Mouse (Mus musculus): ENCODE measurements around the gene Lcp2. TPM values are rescaled to one million over a fixed set of nuclear protein-coding genes. Genes with fewer than 3 reads are reported as not detected.

Gene Lcp2
- polyA plus RNA-seq, 1 experiment from 2014 or later = 1.2 TPM

DNA sequence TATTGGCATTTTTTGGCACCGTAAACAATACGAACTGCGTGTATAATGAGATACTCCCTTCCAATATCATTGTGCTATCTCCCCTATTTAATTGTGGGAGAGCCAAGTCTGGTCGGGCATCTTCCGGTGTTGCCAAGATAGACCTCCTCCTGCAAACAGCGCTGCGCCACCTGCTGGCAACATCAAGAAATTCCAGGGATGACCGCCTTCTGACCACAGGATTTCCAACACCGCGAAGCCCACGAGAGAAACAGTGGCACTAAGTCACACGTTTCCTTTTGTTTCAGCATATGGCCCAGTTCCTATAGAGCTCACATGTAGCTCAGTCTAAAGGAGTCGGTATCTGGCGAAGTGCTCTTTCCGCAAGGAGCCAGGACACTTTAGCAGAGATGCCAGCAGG is 27.1 kb downstream of the Lcp2 start:
- H3K27ac ChIP-seq = no peak overlapping the region
- H3K4me3 ChIP-seq (replicated peaks) = no peak overlapping the region; the same call in 1 of the 2 replicates
- H3K27me3 ChIP-seq = 0 out of 2 replicates have a peak, but pooled peaks cover 5% of the 10 kb centered on the region
- H3K9me3 ChIP-seq = no peaks in the 10 kb centered on the region
- H3K4me2 ChIP-seq (replicated peaks) = peak overlapping the region; percentile 24; the same call in 1 of the 2 replicates
- no peak overlapping the region for H3K9ac ChIP-seq (replicated peaks)
- ATAC-seq = peak; percentile 67; the same call in 1 of the 2 replicates
- WGBS = 16% methylated on average over 15 of the region's 15 CpGs
- H3K4me1 ChIP-seq (replicated peaks) = no peaks in the 10 kb centered on the region
- H3K36me3 ChIP-seq = no peaks in the 10 kb centered on the region

- 0 out of 2 replicates have a peak, but pooled peaks cover 5% of the 10 kb centered on the region for H3K27me3 ChIP-seq
- no peaks in the 10 kb centered on the region for H3K9me3 ChIP-seq
- no peak overlapping the region for H3K9ac ChIP-seq (replicated peaks)
- H3K4me2 ChIP-seq (replicated peaks) = no peak overlapping the region
- H3K4me1 ChIP-seq (replicated peaks) = no peaks in the 10 kb centered on the region
- no peak overlapping the region for H3K4me3 ChIP-seq (replicated peaks)
- WGBS = 73% methylated on average over 2 of the region's 2 CpGs
- no peak for ATAC-seq
- H3K36me3 ChIP-seq = no peaks in the 10 kb centered on the region
- H3K27ac ChIP-seq = no peak overlapping the region
Observed at GRCm38 (mm10) chr11:34077870-34078269, 31.1 kb downstream of the Lcp2 start.

DNA sequence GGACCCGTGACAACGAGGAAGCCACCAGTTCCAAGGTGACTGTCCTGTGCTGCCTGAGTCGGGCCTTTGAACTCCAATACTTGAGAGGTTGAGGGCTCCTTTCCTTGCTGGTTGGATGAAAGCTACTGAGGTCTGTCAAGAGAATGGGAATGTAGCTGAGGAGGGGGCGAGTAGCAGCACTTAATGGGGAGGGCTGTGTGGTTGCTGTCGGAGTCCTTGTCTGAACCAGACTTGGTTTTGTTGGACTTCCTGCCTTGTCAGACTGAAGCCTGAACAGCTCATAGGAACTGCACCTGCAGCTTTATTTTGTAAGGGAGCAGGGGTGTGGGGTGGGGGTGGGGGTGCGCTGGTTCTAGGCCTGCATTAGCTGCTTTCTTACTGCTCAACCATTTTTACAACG is 31.9 kb downstream of the Lcp2 start:
- no peak for ATAC-seq
- 93% methylated on average over 7 of the region's 7 CpGs for WGBS
- H3K4me1 ChIP-seq (replicated peaks) = no peaks in the 10 kb centered on the region

DNA sequence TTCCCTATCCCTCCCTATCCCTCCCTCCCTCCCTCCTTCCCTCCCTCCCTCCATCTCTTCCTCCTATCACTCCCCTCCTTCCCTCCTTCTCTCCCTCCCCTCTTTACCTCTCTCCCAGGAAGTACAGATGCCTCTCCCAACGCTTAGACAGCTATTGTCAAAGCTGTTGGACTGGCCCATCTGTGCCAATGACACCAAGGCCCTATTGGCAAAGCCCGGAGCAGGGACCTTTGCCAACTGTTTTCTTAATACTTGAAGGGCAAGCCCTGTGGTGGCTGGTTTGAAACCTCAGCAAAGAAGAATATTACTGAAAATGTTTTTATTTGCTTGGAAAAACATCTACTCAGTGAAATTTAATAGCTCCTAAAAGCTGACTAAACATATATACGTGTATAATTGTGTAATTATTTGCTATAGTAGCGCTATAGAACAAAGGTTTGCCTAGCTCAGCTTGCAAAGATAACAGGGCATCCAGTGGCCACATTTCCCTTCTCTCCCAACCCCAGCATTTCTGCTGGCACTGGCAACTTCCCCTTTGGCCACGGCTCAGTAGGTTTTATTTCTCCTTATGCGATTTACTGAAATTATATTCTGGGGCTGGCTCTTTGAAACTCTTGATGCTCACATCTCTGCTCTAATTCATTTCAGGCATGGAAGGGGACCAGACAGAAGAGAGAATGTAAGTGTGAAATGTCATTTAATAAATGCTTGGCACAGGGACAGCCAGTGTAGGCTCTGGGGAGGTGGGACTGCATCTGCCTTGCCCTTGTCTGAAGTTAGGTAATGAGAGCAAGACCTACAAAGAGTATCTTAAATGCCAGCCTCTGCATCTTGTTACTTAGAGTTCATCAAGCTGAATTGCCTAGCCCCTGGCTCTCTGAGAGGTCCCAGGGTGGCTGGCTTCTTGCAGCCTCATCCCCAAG is 33.1 kb downstream of the Lcp2 start:
- Histone ChIP-seq H3K4me2 (replicated peaks) (no peak overlapping the region), H3K36me3 (no peaks in the 10 kb centered on the region), H3K9ac (replicated peaks) (no peak overlapping the region), H3K4me3 (replicated peaks) (no peak overlapping the region), H3K27ac (no peak overlapping the region), H3K9me3 (no peaks in the 10 kb centered on the region), H3K4me1 (replicated peaks) (no peaks in the 10 kb centered on the region), H3K27me3 (no peaks in the 10 kb centered on the region)
- ATAC-seq = no peak
- WGBS = 71% methylated on average over 6 of the region's 6 CpGs

More for the DNA sequence above, 31.9 kb downstream of the Lcp2 start:
- 0 out of 2 replicates have a peak, but pooled peaks cover 5% of the 10 kb centered on the region for H3K27me3 ChIP-seq
- H3K9ac ChIP-seq (replicated peaks) = no peak overlapping the region
- no peak overlapping the region for H3K4me3 ChIP-seq (replicated peaks)
- H3K36me3 ChIP-seq = no peaks in the 10 kb centered on the region
- H3K4me2 ChIP-seq (replicated peaks) = no peak overlapping the region
- H3K27ac ChIP-seq = no peak overlapping the region
- H3K9me3 ChIP-seq = no peaks in the 10 kb centered on the region

DNA sequence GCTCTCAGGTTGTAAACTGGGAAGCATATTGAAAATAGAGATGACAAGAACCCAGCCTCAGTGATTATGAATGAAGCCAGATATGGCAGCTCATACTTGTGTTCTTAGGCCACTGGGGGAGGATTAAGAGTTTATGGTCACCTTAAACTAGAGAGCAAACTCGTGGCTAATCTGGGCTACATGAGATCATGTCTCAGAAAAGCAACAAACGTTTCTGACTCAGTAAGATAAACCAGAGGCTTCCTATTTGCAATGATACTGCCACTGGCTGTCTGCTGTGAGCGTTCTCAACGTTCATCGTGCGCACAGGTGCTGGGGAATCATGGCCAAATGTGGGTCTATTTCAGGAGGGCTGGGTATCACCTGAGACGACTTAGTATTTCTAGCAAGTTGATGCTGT is 37.1 kb downstream of the Lcp2 start:
- 91% methylated on average over 7 of the region's 7 CpGs for WGBS
- Histone ChIP-seq H3K4me2 (replicated peaks) (no peak overlapping the region), H3K27ac (no peak overlapping the region), H3K9me3 (no peaks in the 10 kb centered on the region), H3K4me1 (replicated peaks) (no peaks in the 10 kb centered on the region), H3K9ac (replicated peaks) (no peak overlapping the region), H3K36me3 (no peaks in the 10 kb centered on the region), H3K4me3 (replicated peaks) (no peak overlapping the region), H3K27me3 (no peaks in the 10 kb centered on the region)
- no peak for ATAC-seq

DNA sequence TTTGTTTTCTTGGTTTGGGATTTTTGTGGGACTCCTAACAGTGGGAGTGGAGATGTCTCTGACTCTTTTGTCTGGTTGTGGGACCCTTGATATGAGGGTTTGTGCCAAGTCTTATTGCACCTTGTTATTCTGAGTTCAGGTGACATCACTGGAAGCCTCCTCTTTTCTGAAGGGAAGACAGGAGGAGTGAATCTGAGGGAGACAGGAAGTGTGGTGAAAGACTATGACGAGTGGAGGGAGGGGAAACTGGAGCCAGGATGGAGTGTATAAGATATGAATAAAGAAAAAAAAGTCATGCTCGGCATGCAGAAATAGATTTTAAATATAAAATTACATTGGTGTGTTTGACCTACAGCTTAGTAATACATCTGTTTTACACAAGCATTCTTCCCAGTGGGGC is 37.9 kb downstream of the Lcp2 start:
- no peak overlapping the region for H3K9ac ChIP-seq (replicated peaks)
- ATAC-seq = no peak
- H3K27ac ChIP-seq = no peak overlapping the region
- H3K27me3 ChIP-seq = no peaks in the 10 kb centered on the region
- WGBS = 78% methylated on average over 2 of the region's 2 CpGs
- no peak overlapping the region for H3K4me3 ChIP-seq (replicated peaks)
- no peak overlapping the region for H3K4me2 ChIP-seq (replicated peaks)
- no peaks in the 10 kb centered on the region for H3K36me3 ChIP-seq
- no peaks in the 10 kb centered on the region for H3K4me1 ChIP-seq (replicated peaks)
- H3K9me3 ChIP-seq = no peaks in the 10 kb centered on the region

- no peaks in the 10 kb centered on the region for H3K9me3 ChIP-seq
- ATAC-seq = no peak
Observed at GRCm38 (mm10) chr11:34086164-34086751, 39.5 kb downstream of the Lcp2 start.

GRCm38 (mm10) chr11:34087064-34087463 is 40.3 kb downstream of the Lcp2 start:
- Histone ChIP-seq H3K4me2 (replicated peaks) (no peak overlapping the region), H3K27ac (no peak overlapping the region), H3K9ac (replicated peaks) (no peak overlapping the region), H3K27me3 (no peaks in the 10 kb centered on the region), H3K4me3 (replicated peaks) (no peak overlapping the region), H3K36me3 (no peaks in the 10 kb centered on the region), H3K9me3 (no peaks in the 10 kb centered on the region), H3K4me1 (replicated peaks) (no peaks in the 10 kb centered on the region)
- 80% methylated on average over 3 of the region's 3 CpGs for WGBS
- no peak for ATAC-seq

More at GRCm38 (mm10) chr11:34086164-34086751, 39.5 kb downstream of the Lcp2 start:
- H3K4me2 ChIP-seq (replicated peaks) = no peak overlapping the region
- H3K9ac ChIP-seq (replicated peaks) = no peak overlapping the region
- 84% methylated on average over 8 of the region's 8 CpGs for WGBS
- no peaks in the 10 kb centered on the region for H3K27me3 ChIP-seq
- no peak overlapping the region for H3K4me3 ChIP-seq (replicated peaks)
- H3K36me3 ChIP-seq = no peaks in the 10 kb centered on the region
- no peak overlapping the region for H3K27ac ChIP-seq
- no peaks in the 10 kb centered on the region for H3K4me1 ChIP-seq (replicated peaks)

GRCm38 (mm10) chr11:34098422-34098821 is 51.7 kb downstream of the Lcp2 start, which contains the start of gene 4930469K13Rik:
TSS of gene 4930469K13Rik (minus strand) at chr11:34098554.
- H3K27ac ChIP-seq = no peak within 1 kb of the TSS
- no peaks in the 10 kb centered on the region for H3K4me1 ChIP-seq (replicated peaks)
- peak; percentile 56; the same call in 1 of the 2 replicates for ATAC-seq
- H3K4me3 ChIP-seq (replicated peaks) = no peak within 1 kb of the TSS
- no peaks in the 10 kb centered on the region for H3K36me3 ChIP-seq
- no peaks in the 10 kb centered on the region for H3K9me3 ChIP-seq
- 82% methylated on average over 10 of the region's 10 CpGs for WGBS
- no peak within 1 kb of the TSS for H3K9ac ChIP-seq (replicated peaks)
- H3K27me3 ChIP-seq = no peaks in the 10 kb centered on the region
- no peak within 1 kb of the TSS for H3K4me2 ChIP-seq (replicated peaks)

DNA sequence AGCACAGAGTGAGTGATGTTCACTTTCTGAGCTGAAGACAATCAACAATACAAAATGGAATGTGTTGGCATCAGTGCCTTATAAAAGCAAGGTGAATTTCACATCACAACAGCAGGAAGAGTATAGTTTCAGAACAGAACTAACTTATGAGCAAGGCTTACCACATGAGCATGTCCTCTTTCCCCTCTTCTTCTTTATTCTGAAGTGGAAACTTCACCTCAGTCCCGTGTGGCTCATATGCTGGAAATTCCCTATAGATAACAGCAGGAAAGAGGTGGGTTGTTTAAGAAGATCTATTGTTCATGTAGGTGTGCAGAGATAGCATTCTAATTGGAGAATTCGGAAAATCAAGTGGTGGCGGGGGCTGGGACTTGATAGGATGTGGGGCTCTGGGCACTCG is 55.1 kb downstream of the Lcp2 start:
- no peaks in the 10 kb centered on the region for H3K36me3 ChIP-seq
- 86% methylated on average over 4 of the region's 4 CpGs for WGBS

GRCm38 (mm10) chr11:34104919-34105318 is 58.2 kb downstream of the Lcp2 start:
- Histone ChIP-seq H3K4me2 (replicated peaks) (no peak overlapping the region), H3K4me1 (replicated peaks) (peaks cover 8% of the 10 kb centered on the region; the same call in 1 of the 2 replicates), H3K9ac (replicated peaks) (no peak overlapping the region), H3K9me3 (no peaks in the 10 kb centered on the region), H3K4me3 (replicated peaks) (no peak overlapping the region), H3K27me3 (no peaks in the 10 kb centered on the region), H3K36me3 (no peaks in the 10 kb centered on the region), H3K27ac (no peak overlapping the region)
- no peak for ATAC-seq
- 33% methylated on average over 1 of the region's 1 CpGs for WGBS

More for the DNA sequence above, 55.1 kb downstream of the Lcp2 start:
- no peak for ATAC-seq
- Histone ChIP-seq H3K27ac (no peak overlapping the region), H3K27me3 (no peaks in the 10 kb centered on the region), H3K9ac (replicated peaks) (no peak overlapping the region), H3K4me2 (replicated peaks) (no peak overlapping the region), H3K4me3 (replicated peaks) (no peak overlapping the region), H3K4me1 (replicated peaks) (peaks cover 8% of the 10 kb centered on the region; the same call in 1 of the 2 replicates), H3K9me3 (no peaks in the 10 kb centered on the region)

- H3K4me1 ChIP-seq (replicated peaks) = peaks cover 28% of the 10 kb centered on the region
- no peaks in the 10 kb centered on the region for H3K9me3 ChIP-seq
- H3K36me3 ChIP-seq = no peaks in the 10 kb centered on the region
- no peak for ATAC-seq
- H3K27ac ChIP-seq = no peak overlapping the region
- no peak overlapping the region for H3K4me2 ChIP-seq (replicated peaks)
- no peaks in the 10 kb centered on the region for H3K27me3 ChIP-seq
- H3K4me3 ChIP-seq (replicated peaks) = no peak overlapping the region
- 96% methylated on average over 1 of the region's 1 CpGs for WGBS
- H3K9ac ChIP-seq (replicated peaks) = no peak overlapping the region
Observed at GRCm38 (mm10) chr11:34109260-34109659, 62.5 kb downstream of the Lcp2 start.

Measured in midbrain, embryonic 13.5 days (tissue).